Mouse (Mus musculus) hindbrain, embryonic 12.5 days (tissue): ENCODE data around the gene N4bp1. TPM values are rescaled to one million over a fixed set of nuclear protein-coding genes. Genes with fewer than 3 reads are reported as not detected.
A peak's percentile ranks its signal among the peaks of the same experiment; 100 is the strongest.

ENCODE experiments used
- ATAC-seq: fragments of 200-750 bp; cut with Nextera tagmentation; 2 replicates; pipeline ENCODE4 v1.8.0; 2017; ENCODE audit warnings: moderate TSS enrichment; ENCODE audit not compliant: low FRiP score
- H3K27ac ChIP-seq: fragments of 300-500 bp; sonication (generic); 2 replicates; pipeline ENCODE4 v1.5.1; 2016; ENCODE audit warnings: mild to moderate bottlenecking
- H3K27me3 ChIP-seq: fragments of 300-500 bp; sonication (generic); 2 replicates; pipeline ENCODE4 v1.6.1; 2016; ENCODE audit warnings: mild to moderate bottlenecking
- H3K36me3 ChIP-seq: fragments of 300-500 bp; sonication (generic); 2 replicates; pipeline ENCODE4 v1.6.1; 2016; ENCODE audit warnings: mild to moderate bottlenecking
- H3K4me1 ChIP-seq: fragments of 300-500 bp; sonication (generic); 2 replicates; pipeline ENCODE4 v1.6.1; 2016
- H3K4me2 ChIP-seq: fragments of 300-500 bp; sonication (generic); replicated peaks from 2 replicates; pipeline ENCODE4 v1.6.1; 2016; ENCODE audit warnings: mild to moderate bottlenecking
- H3K4me3 ChIP-seq: fragments of 300-500 bp; sonication (generic); 2 replicates; pipeline ENCODE4 v1.5.1; 2016; ENCODE audit warnings: mild to moderate bottlenecking
- H3K9ac ChIP-seq: fragments of 300-500 bp; sonication (generic); 2 replicates; pipeline ENCODE4 v1.6.1; 2016; ENCODE audit warnings: mild to moderate bottlenecking, moderate library complexity
- H3K9me3 ChIP-seq: fragments of 300-500 bp; sonication (generic); replicated peaks from 2 replicates; pipeline ENCODE4 v1.6.1; 2016; ENCODE audit warnings: mild to moderate bottlenecking
- WGBS: fragments of 180-500 bp; shearing (Covaris S2); methylation state at CpG from one replicate; pipeline ENCODE4 v1.1.7; 2016; 5-methylcytosine and 5-hydroxymethylcytosine counted together
- polyA plus RNA-seq: library from polyadenylated mRNA; unstranded; fragments of >200 nt; fragmentation: Nextera tagmentation; extraction: Ambion mirVana; gene quantifications from 2 replicates; pipeline ENCODE4 v1.2.1, GENCODE M21; 2016

The N4bp1 gene
- polyA plus RNA-seq, 1 experiment from 2014 or later, result 13.2 TPM

DNA sequence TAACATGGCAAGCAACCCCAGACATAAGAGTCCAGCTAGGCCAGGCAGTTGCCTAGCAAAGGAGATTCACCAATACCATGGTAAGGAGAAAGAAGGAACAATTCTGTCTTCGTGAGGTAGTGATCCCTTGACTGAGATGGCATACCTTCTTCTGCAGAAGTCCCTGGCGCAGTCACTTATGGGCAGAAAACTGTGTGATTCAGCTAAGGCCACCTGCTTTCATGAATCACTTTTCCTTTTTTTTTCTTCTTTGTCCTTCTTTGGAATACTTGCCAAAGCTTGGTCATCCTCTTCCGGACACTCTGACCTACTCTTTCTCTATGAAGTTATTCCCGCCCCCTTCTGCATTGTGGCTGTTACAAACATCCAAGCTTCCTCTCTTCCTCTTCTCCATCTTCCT, 8.5 kb upstream of the N4bp1 start:
- H3K27ac ChIP-seq, result no peak overlapping the region
- no peak for ATAC-seq
- no peak overlapping the region for H3K4me3 ChIP-seq
- no peak overlapping the region for H3K9ac ChIP-seq
- no peaks in the 10 kb centered on the region for H3K9me3 ChIP-seq
- no peaks in the 10 kb centered on the region for H3K27me3 ChIP-seq
- WGBS, result 89% methylated on average over 4 of the region's 4 CpGs
- H3K4me1 ChIP-seq, result no peaks in the 10 kb centered on the region
- no peaks in the 10 kb centered on the region for H3K36me3 ChIP-seq
- H3K4me2 ChIP-seq, result no peak overlapping the region

DNA sequence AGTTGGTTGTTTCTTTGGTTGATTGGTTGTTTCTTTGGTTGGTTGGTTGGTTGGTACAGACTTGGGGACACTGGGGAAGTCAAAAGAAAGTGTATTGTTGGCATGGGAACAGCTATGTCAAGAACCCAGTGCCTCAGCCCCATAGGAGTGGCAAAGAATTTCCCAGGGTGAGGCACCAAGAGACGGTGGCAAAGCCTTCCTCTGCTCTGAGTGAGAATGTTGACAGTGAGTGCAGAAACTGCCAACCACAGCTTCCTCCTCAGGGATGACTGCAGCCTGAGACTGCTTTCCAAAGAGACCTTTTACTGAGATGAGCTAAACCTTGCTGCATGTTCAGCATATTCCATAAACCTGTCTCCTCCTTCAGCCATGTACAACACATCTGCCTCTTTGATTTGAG, 6.5 kb upstream of the N4bp1 start:
- H3K36me3 ChIP-seq, result no peaks in the 10 kb centered on the region
- 73% methylated on average over 1 of the region's 1 CpGs for WGBS
- H3K4me2 ChIP-seq, result no peak overlapping the region
- no peaks in the 10 kb centered on the region for H3K9me3 ChIP-seq
- no peaks in the 10 kb centered on the region for H3K4me1 ChIP-seq
- no peak overlapping the region for H3K4me3 ChIP-seq
- no peaks in the 10 kb centered on the region for H3K27me3 ChIP-seq
- no peak overlapping the region for H3K27ac ChIP-seq
- no peak for ATAC-seq
- no peak overlapping the region for H3K9ac ChIP-seq

DNA sequence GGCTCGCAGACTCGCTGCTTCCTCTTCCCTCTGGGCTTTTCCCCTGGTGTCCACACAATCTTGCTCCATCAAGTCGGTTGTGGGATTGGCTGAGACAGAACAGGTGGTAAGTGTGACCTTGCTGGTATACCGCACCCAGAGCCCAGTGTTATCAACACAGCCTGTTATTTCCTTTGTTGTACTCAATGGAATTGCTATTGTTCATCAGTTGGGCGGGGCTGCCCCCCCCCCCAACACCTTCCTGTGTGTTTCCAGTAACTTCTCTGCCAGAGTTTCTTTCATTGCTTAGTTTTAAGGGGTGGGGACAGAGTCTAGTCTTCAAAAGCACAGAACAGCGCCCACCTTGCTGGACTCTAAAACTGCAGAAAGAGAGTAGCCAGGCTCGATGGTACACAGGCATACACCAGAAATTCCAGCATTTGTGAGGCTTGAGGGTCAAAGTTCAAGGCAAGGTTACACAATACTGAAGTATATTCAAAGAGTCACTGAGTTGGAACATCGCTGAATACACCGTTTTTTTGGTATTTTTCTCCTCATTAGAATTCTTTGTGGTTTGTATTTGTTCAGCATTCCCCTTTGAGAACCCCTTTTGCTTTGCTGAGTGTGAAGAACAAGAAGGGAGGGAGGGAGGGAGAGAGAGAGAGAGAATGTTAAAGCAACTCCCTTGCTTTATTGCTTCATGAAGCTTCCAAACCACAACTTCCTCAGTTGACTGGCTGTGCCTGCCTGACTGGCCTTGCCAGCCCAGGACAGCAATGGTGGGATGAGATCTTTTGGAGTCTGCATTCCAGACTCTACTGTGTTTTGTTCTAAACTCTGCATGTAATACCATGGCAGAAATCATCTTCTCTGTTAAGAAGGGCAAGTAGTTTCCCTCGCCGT, 3.2 kb upstream of the N4bp1 start:
- Histone ChIP-seq H3K4me1 (peaks cover 7% of the 10 kb centered on the region), H3K27ac (no peak overlapping the region), H3K9me3 (no peaks in the 10 kb centered on the region), H3K4me2 (no peak overlapping the region), H3K27me3 (no peaks in the 10 kb centered on the region), H3K36me3 (no peaks in the 10 kb centered on the region), H3K4me3 (no peak overlapping the region), H3K9ac (no peak overlapping the region)
- ATAC-seq, result no peak
- 67% methylated on average over 11 of the region's 11 CpGs for WGBS

DNA sequence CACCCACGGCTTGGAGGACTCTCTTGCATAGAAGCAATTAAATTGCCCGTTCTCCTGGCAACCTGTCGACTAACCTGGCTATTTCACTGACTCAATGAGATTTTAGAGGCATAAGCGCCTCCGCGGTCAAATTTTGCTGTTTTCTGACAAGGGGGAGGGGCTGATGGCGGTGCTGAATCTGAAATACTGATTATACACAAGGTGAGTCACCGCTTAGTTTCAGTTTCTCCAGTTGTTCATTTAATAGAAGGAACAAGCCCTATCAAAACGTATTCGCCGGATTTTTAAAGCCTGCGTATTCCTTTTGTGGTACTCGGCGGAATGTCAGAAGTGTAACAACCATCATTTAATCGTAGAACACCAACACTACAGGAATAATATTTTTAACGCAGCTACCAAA, 991 bp downstream of the N4bp1 start:
- Histone ChIP-seq H3K36me3 (peaks cover 4% of the 10 kb centered on the region; the same call in 1 of the 2 replicates), H3K9me3 (no peaks in the 10 kb centered on the region), H3K27ac (peak overlapping the region; percentile 96), H3K27me3 (no peaks in the 10 kb centered on the region), H3K4me2 (peak overlapping the region; percentile 78), H3K4me1 (peaks cover 24% of the 10 kb centered on the region), H3K4me3 (peak overlapping the region; percentile 87), H3K9ac (peak overlapping the region; percentile 93)
- ATAC-seq, result no peak
- 2% methylated on average over 16 of the region's 16 CpGs for WGBS

DNA sequence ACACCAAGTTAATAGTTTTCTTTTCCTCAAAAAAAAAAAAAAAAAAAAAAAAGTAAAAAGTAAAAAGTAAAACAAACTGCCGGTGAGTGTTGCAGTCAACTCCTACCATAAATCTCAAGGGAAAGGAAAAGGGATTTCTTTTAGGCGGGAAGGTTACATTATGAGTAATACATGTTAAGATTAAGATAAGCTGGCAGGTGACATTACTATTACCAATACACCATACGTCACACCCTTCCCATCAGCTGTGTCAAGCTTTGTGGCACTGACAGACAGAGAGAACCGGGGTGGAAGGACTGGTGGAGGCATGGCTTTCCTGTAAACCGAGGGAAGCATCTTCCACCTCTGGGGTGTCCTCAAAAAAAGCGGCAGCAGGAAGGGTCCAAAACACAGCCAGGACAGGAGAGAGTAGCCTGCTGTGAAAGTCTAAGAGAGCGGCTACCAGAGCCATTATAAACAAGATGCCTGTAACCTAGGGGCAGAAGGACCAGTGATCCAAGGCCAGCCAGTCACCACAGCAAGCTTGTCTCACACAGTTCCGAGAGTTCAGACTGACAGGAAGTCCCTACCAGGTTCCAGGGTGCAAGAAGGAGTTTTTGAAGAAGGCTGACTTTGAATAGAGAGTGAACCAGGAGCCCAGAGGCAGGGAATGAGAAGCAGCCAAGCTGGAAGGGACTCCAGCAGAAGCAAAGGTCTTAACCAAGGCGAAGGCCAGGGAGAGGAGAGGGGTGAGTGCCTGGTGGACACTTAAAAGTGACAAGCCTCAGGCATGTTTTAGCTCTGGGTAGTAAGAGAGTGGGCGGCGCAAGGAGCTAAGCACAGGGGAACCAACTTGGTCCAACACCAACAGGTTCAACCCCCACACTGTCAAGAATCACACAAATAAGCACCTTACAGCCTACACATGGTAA, 2.2 kb downstream of the N4bp1 start:
- peak overlapping the region; percentile 93; the same call in 1 of the 2 replicates for H3K9ac ChIP-seq
- H3K4me1 ChIP-seq, result peaks cover 24% of the 10 kb centered on the region
- peak overlapping the region; percentile 78 for H3K4me2 ChIP-seq
- WGBS, result 72% methylated on average over 11 of the region's 11 CpGs
- H3K36me3 ChIP-seq, result peaks cover 4% of the 10 kb centered on the region; the same call in 1 of the 2 replicates
- no peak for ATAC-seq
- H3K27me3 ChIP-seq, result no peaks in the 10 kb centered on the region
- H3K27ac ChIP-seq, result no peak overlapping the region
- no peak overlapping the region for H3K4me3 ChIP-seq
- H3K9me3 ChIP-seq, result no peaks in the 10 kb centered on the region

DNA sequence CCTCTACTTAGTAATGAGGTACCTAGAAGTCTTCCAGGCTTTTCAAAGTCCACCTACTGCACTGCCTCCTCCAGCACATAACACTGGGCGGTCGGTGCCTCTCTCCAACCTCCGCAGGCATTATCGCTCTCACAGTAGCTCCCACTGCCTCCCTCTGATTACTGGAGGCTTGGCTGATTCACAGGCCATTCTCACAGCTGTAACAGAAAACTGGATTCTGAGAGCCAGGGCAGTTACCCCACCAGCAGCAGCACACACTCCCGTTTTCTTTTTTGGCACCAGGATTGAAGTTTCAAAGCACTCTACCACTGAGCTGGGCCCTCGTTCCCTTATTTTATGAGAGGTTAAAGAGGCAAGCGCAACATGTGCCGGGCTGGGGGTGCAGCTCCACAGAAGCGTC, 3.1 kb downstream of the N4bp1 start:
- Histone ChIP-seq H3K4me2 (no peak overlapping the region), H3K9me3 (no peaks in the 10 kb centered on the region), H3K4me3 (no peak overlapping the region), H3K36me3 (peaks cover 4% of the 10 kb centered on the region; the same call in 1 of the 2 replicates), H3K9ac (peak overlapping the region; percentile 29; the same call in 1 of the 2 replicates), H3K27ac (no peak overlapping the region), H3K27me3 (no peaks in the 10 kb centered on the region), H3K4me1 (peaks cover 24% of the 10 kb centered on the region)
- no peak for ATAC-seq
- 88% methylated on average over 9 of the region's 9 CpGs for WGBS

DNA sequence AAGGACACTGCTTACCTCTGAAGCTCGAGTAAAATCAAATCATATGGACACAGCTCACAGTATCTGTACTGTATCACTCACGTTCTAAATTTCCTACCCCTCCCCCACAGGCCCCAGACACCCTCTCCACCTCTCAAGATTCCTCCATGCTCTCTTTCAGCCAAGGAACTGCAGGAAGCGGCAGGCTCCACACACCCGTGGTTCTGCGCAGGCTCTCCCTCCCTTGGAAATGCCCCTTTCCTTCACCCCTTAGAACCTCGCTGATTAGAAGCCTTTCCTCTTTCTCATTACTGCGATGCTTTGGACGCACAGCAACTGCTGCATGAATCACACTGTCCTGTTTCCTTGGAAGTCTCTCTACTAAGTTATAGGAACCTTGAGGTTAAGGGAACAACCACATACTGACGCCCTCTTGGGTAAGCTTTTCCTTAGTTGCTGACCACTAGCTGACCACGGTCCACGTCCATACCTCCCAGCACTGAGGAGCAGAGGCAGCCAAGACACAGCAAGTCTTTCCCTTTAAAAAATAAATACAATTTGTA, 3.9 kb downstream of the N4bp1 start:
- Histone ChIP-seq H3K4me2 (no peak overlapping the region), H3K4me3 (no peak overlapping the region), H3K27me3 (no peaks in the 10 kb centered on the region), H3K27ac (no peak overlapping the region), H3K9ac (no peak overlapping the region), H3K4me1 (peaks cover 24% of the 10 kb centered on the region), H3K9me3 (no peaks in the 10 kb centered on the region), H3K36me3 (peaks cover 4% of the 10 kb centered on the region; the same call in 1 of the 2 replicates)
- WGBS, result 86% methylated on average over 11 of the region's 11 CpGs
- ATAC-seq, result no peak

DNA sequence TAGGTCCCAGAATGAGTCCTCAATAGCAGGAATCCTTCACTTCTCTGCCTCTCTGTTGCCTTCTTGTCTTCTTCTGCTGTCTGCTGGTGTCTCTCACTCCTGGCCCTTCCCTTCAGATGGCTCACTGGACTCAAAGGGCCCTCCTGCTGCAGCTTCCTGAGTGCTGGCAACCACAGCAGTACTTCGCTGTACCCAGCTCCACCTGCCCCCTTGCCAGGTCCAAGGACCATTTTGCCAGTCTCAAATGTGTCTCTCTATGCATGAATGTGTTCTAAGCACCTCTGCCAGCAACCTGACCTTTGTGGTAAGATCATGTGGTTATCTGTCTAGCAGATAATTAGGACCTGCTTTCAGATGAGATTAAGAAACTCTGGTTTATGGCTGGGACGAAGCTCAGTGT, 8.2 kb downstream of the N4bp1 start:
- ATAC-seq, result no peak
- Histone ChIP-seq H3K36me3 (peaks cover 4% of the 10 kb centered on the region; the same call in 1 of the 2 replicates), H3K4me2 (no peak overlapping the region), H3K4me3 (no peak overlapping the region), H3K9ac (no peak overlapping the region), H3K27ac (no peak overlapping the region), H3K4me1 (peaks cover 13% of the 10 kb centered on the region), H3K27me3 (no peaks in the 10 kb centered on the region), H3K9me3 (no peaks in the 10 kb centered on the region)
- 84% methylated on average over 2 of the region's 2 CpGs for WGBS

DNA sequence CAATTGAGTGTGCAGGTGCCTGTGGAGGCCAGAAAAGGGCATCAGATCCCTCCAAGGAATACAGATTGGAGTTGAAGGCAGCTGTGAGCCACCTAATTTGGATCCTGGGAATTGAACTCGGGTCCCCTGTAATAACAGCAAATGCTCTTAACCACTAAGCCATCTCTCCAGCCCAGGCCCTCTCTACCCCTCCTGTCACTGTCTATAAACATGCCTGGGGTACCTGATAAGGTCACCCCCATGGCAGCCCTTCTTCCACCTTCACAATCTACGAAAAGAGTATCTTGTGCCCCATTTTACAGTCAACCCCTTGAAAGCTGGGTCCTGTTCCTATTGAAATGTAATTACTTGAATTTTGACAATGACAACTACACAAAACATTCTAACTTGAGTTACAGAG, 11.0 kb downstream of the N4bp1 start:
- no peaks in the 10 kb centered on the region for H3K9me3 ChIP-seq
- no peak for ATAC-seq
- H3K36me3 ChIP-seq, result no peaks in the 10 kb centered on the region
- no peak overlapping the region for H3K27ac ChIP-seq
- 89% methylated on average over 2 of the region's 2 CpGs for WGBS
- no peaks in the 10 kb centered on the region for H3K27me3 ChIP-seq
- no peak overlapping the region for H3K4me2 ChIP-seq
- no peak overlapping the region for H3K4me3 ChIP-seq
- H3K4me1 ChIP-seq, result peaks cover 11% of the 10 kb centered on the region
- H3K9ac ChIP-seq, result no peak overlapping the region

DNA sequence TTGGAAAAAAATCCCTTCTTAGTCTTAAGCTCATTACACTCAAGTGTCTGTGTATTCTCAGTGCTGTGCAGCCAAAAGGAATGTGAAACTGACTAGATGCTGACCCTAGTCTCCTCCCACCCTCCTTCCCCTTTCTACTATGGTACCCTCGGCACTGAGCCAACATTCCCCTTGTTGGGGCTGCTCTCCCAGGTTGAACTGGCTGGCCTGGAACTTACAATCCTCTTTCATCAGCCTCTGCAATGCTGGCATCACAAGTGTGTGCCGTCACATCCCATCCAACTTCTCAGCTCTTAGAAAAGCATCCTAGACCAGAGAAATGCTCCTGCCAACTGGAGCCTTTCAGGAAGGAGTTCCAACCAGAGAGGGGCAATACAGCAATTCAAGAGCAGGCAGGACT, 11.9 kb downstream of the N4bp1 start:
- no peak overlapping the region for H3K9ac ChIP-seq
- H3K4me1 ChIP-seq, result peaks cover 11% of the 10 kb centered on the region
- H3K27me3 ChIP-seq, result no peaks in the 10 kb centered on the region
- H3K36me3 ChIP-seq, result no peaks in the 10 kb centered on the region
- no peak overlapping the region for H3K27ac ChIP-seq
- no peak overlapping the region for H3K4me3 ChIP-seq
- no peaks in the 10 kb centered on the region for H3K9me3 ChIP-seq
- WGBS, result 71% methylated on average over 2 of the region's 2 CpGs
- ATAC-seq, result no peak
- H3K4me2 ChIP-seq, result no peak overlapping the region

DNA sequence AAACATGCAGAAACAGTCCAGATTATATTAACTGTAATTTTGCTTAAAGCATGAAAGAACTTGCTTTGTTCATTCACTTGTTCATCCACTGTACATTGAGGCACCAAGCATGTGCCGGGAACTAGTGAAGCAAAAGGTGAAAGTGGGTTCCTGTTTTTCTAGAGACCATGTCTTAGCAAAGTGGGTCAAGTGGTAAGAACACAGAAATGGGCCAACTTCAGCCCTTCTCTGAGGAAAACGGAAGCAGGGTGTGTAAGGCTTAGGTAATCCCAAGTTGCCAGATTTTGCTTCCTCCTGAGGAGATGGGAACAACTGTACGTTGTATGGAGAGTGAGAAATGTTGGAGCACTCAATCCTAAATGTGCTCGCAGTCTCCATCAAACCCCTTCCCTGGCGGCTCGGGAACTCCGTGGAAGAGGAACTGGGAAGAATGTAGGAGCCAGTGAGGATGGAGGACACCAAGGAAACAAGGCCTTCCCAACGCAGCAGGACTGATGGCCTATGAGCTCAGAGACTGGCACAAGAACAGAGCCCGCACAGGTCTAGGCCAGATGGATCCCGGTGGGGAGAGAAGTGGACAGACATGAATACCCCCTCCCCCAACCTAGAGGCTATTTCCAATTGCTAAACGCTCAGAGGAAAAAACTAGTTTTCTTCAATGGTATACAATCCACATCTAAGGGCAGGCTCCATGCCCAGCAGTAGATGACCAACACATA, 12.8 kb downstream of the N4bp1 start:
- H3K9me3 ChIP-seq, result no peaks in the 10 kb centered on the region
- H3K4me3 ChIP-seq, result no peak overlapping the region
- peaks cover 11% of the 10 kb centered on the region for H3K4me1 ChIP-seq
- no peak overlapping the region for H3K9ac ChIP-seq
- 97% methylated on average over 11 of the region's 11 CpGs for WGBS
- H3K36me3 ChIP-seq, result no peaks in the 10 kb centered on the region
- no peak overlapping the region for H3K4me2 ChIP-seq
- no peak for ATAC-seq
- H3K27me3 ChIP-seq, result no peaks in the 10 kb centered on the region
- H3K27ac ChIP-seq, result no peak overlapping the region

DNA sequence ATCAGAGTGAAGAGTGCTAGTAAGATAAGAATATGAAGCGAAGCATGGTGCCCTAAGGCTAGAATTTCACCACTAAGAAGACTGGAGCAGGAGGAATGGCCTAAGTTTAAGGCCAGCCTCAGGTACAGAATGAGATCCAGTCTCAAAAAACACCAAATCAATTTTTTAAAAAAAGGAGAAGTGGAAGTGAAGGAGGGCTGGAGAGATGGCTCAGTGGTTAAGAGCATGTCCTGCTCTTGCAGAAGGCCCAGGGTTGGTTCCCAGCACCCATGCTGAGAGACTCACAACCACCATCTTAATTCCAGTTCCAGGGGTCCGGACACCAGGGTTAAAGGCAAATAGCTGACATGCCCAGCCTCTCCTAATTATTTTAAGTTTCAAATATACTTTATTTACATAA, 13.6 kb downstream of the N4bp1 start:
- H3K36me3 ChIP-seq, result no peaks in the 10 kb centered on the region
- no peak overlapping the region for H3K4me2 ChIP-seq
- no peak overlapping the region for H3K27ac ChIP-seq
- H3K4me1 ChIP-seq, result peaks cover 11% of the 10 kb centered on the region
- no peak for ATAC-seq
- H3K27me3 ChIP-seq, result no peaks in the 10 kb centered on the region
- no peaks in the 10 kb centered on the region for H3K9me3 ChIP-seq
- WGBS, result 94% methylated on average over 2 of the region's 2 CpGs
- H3K4me3 ChIP-seq, result no peak overlapping the region
- no peak overlapping the region for H3K9ac ChIP-seq
